Mouse (Mus musculus) intestine, embryonic 14.5 days (tissue): Measurements from ENCODE around the gene Rxrg. TPM values are rescaled to one million over a fixed set of nuclear protein-coding genes. Genes with fewer than 3 reads are reported as not detected.

Experiments used
- ATAC-seq: fragments of 200-750 bp; cut with Nextera tagmentation; replicated peaks from 2 replicates; pipeline ENCODE4 v1.8.0; 2017; ENCODE audit warnings: low read depth, moderate number of reproducible peaks, moderate TSS enrichment, moderate library complexity; ENCODE audit not compliant: low FRiP score, low TSS enrichment
- DNase-seq: peaks from one replicate; pipeline ENCODE4 v3.0.0-alpha.2; 2018; ENCODE audit warnings: low spot score
- H3K27ac ChIP-seq: fragments of 300-500 bp; sonication (generic); 2 replicates; pipeline ENCODE4 v1.5.1; 2014; ENCODE audit warnings: low read depth, mild to moderate bottlenecking, control low read depth
- H3K27me3 ChIP-seq: fragments of 300-500 bp; sonication (generic); replicated peaks from 2 replicates; pipeline ENCODE4 v1.6.1; 2014; ENCODE audit warnings: low read length, control low read depth; ENCODE audit not compliant: control insufficient read depth, insufficient read depth
- H3K36me3 ChIP-seq: fragments of 300-500 bp; sonication (generic); 2 replicates; pipeline ENCODE4 v1.6.1; 2014; ENCODE audit warnings: low read length, control low read depth; ENCODE audit not compliant: control insufficient read depth, insufficient read depth
- H3K4me1 ChIP-seq: fragments of 300-500 bp; sonication (generic); replicated peaks from 2 replicates; pipeline ENCODE4 v1.6.1; 2014; ENCODE audit warnings: low read length, control low read depth, mixed read lengths; ENCODE audit not compliant: control insufficient read depth, insufficient read depth
- H3K4me2 ChIP-seq: fragments of 300-500 bp; sonication (generic); 2 replicates; pipeline ENCODE4 v1.6.1; 2014; ENCODE audit warnings: low read length
- H3K4me3 ChIP-seq: fragments of 300-500 bp; sonication (generic); 2 replicates; pipeline ENCODE4 v1.5.1; 2014; ENCODE audit warnings: low read depth, low read length, control low read depth, mixed read lengths
- H3K9ac ChIP-seq: fragments of 300-500 bp; sonication (generic); 2 replicates; pipeline ENCODE4 v1.6.1; 2014; ENCODE audit warnings: mild to moderate bottlenecking, low read length
- H3K9me3 ChIP-seq: fragments of 300-500 bp; sonication (generic); 2 replicates; pipeline ENCODE4 v1.6.1; 2016; ENCODE audit warnings: low read length, control low read depth; ENCODE audit not compliant: control insufficient read depth
- WGBS: fragments of 180-500 bp; shearing (Covaris S2); extraction: QIAGEN DNeasy Blood & Tissue Kit; methylation state at CpG from one replicate; pipeline ENCODE4 v1.1.7; 2014; 5-methylcytosine and 5-hydroxymethylcytosine counted together
- polyA plus RNA-seq: library from polyadenylated mRNA; unstranded; fragments of >200 nt; fragmentation: Nextera tagmentation; extraction: Ambion mirVana; gene quantifications from 2 replicates; pipeline ENCODE4 v1.2.1, GENCODE M21; 2014

The Rxrg gene
- polyA plus RNA-seq, 1 experiment from 2014 or later: 1.5 TPM

DNA sequence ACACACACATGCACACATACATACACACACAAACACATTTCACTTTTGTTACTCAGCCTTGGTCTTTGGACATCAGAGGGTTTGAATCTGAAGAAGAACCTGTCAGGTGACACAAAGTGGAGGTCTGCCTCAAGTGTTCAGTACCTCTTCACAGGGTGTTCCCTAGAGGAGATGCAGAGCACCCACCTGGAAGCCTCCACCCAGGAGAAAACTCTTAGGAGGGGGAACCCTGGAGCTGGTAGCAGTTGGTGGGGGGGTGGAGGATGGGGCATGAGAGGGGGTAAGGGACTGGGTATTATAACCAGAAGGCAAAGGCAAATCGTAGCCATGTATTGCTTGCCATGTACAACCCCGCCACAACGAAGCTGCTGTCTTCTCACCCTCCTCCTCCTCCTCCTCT, 60.9 kb downstream of the Rxrg start:
- Histone ChIP-seq H3K4me1 (no peaks in the 10 kb centered on the region), H3K27me3 (peaks cover 36% of the 10 kb centered on the region), H3K4me2 (no peak overlapping the region), H3K4me3 (no peak overlapping the region), H3K36me3 (no peaks in the 10 kb centered on the region), H3K9ac (no peak overlapping the region), H3K27ac (no peak overlapping the region), H3K9me3 (no peaks in the 10 kb centered on the region)
- 92% methylated on average over 3 of the region's 3 CpGs for WGBS
- no peak for DNase-seq
- ATAC-seq: no peak

DNA sequence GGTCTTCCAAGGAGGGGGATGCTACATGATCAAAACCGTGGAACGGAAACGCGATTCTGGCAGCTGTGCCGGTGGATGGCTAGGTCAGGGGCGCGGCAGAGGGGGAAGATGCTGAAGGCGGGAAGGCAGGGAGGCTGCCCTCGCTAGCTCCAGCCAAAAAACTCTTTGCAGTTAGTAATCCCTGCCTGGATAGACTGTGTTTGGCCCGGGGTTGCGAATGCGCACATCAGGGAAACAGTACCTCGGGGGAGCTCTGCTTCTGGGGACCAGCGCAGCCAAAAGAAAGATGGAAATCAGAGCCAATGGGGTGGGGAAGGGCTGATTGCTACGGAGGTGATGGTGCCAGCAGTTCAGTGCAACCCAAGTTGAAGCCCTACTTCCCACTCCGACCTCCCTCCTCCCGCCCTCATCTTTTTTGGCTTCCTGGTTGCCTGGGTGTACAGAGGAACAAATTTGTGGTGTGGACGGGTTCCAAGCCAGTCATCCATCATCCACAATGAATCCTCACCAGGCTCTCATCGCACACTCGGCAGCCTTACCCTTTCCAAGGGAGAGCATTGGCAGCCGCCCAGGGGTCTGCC, 62.4 kb downstream of the Rxrg start:
- Histone ChIP-seq H3K9ac (no peak overlapping the region), H3K36me3 (no peaks in the 10 kb centered on the region), H3K27ac (no peak overlapping the region), H3K4me2 (peak overlapping the region; percentile 30), H3K27me3 (peaks cover 36% of the 10 kb centered on the region), H3K4me3 (no peak overlapping the region), H3K4me1 (no peaks in the 10 kb centered on the region), H3K9me3 (no peaks in the 10 kb centered on the region)
- no peak for ATAC-seq
- DNase-seq: peak; percentile 54
- WGBS: 3% methylated on average over 21 of the region's 21 CpGs

DNA sequence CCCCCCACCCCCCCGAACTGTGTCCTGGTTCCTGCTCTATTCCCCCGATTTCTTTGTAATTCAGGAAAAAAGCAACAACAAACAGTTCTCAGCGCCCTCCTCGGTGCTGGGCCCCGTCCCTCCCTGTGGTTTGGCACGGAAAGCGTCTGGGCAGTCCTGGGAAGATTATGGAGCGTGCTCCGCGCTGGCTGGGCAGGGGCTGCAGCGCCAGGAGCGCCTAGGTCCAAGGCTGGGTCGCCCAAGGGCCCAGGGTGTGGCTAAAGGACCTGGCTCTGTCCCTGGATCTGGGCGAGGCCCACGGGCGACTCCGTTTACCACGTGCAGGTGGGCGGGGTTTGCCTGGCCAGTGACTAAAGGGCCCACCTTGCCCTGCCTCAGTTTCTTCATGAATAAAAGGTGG, 62.9 kb downstream of the Rxrg start:
- H3K4me3 ChIP-seq: no peak overlapping the region
- H3K36me3 ChIP-seq: no peaks in the 10 kb centered on the region
- H3K9ac ChIP-seq: no peak overlapping the region
- DNase-seq (no peak), ATAC-seq (peak; percentile 58; the same call in 1 of the 2 replicates)
- H3K27me3 ChIP-seq: peaks cover 36% of the 10 kb centered on the region
- H3K27ac ChIP-seq: no peak overlapping the region
- H3K9me3 ChIP-seq: no peaks in the 10 kb centered on the region
- H3K4me2 ChIP-seq: peak overlapping the region; percentile 30
- WGBS: 2% methylated on average over 19 of the region's 19 CpGs
- H3K4me1 ChIP-seq: no peaks in the 10 kb centered on the region

- Histone ChIP-seq H3K9me3 (no peaks in the 10 kb centered on the region), H3K4me3 (no peak overlapping the region), H3K27ac (no peak overlapping the region), H3K4me1 (no peaks in the 10 kb centered on the region), H3K4me2 (no peak overlapping the region), H3K9ac (no peak overlapping the region), H3K36me3 (no peaks in the 10 kb centered on the region), H3K27me3 (peaks cover 39% of the 10 kb centered on the region)
- WGBS: 71% methylated on average over 5 of the region's 5 CpGs
- ATAC-seq (no peak), DNase-seq (no peak)
Observed at GRCm38 (mm10) chr1:167663136-167663535, 65.0 kb downstream of the Rxrg start.

GRCm38 (mm10) chr1:167669796-167670195, 71.6 kb downstream of the Rxrg start:
- 33% methylated on average over 6 of the region's 6 CpGs for WGBS

GRCm38 (mm10) chr1:167672433-167672987, 74.3 kb downstream of the Rxrg start:
- H3K4me2 ChIP-seq: 0 out of 2 replicates have a peak overlapping the region, but pooled peaks have one; percentile 11
- H3K4me3 ChIP-seq: no peak overlapping the region
- no peaks in the 10 kb centered on the region for H3K9me3 ChIP-seq
- no peak overlapping the region for H3K9ac ChIP-seq
- H3K27me3 ChIP-seq: peaks cover 25% of the 10 kb centered on the region; the same call in 1 of the 2 replicates
- WGBS: 12% methylated on average over 17 of the region's 17 CpGs
- ATAC-seq: no peak
- no peaks in the 10 kb centered on the region for H3K36me3 ChIP-seq
- no peak overlapping the region for H3K27ac ChIP-seq
- no peak for DNase-seq
- H3K4me1 ChIP-seq: no peaks in the 10 kb centered on the region

More at GRCm38 (mm10) chr1:167669796-167670195, 71.6 kb downstream of the Rxrg start:
- ATAC-seq (peak; percentile 47; the same call in 1 of the 2 replicates), DNase-seq (peak; percentile 82)
- Histone ChIP-seq H3K4me2 (no peak overlapping the region), H3K4me1 (no peaks in the 10 kb centered on the region), H3K27ac (no peak overlapping the region), H3K9me3 (no peaks in the 10 kb centered on the region), H3K36me3 (no peaks in the 10 kb centered on the region), H3K4me3 (no peak overlapping the region), H3K9ac (no peak overlapping the region), H3K27me3 (peaks cover 25% of the 10 kb centered on the region; the same call in 1 of the 2 replicates)

DNA sequence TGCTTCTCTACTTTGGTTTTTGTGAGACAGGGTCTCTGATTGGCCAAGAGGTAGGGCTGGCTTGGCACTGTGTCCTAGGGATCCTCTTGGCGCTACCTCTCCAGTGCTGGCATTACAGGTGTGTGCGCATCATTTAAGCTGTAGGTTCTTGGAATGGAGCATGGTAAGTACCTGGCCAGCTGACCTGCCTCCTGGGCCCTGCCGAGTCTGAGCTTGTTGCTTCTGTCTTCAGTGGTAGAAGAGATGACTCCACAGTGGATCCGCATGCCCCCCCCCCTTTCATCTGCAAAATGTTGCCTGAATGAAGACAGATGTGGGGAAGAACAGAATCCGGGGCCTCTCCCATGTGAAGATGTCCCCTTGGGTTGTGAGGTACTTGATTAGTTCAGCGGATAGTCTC, 80.9 kb downstream of the Rxrg start:
- ATAC-seq (no peak), DNase-seq (no peak)
- no peaks in the 10 kb centered on the region; the same call in 1 of the 2 replicates for H3K9me3 ChIP-seq
- no peaks in the 10 kb centered on the region for H3K27me3 ChIP-seq
- H3K36me3 ChIP-seq: no peaks in the 10 kb centered on the region
- no peak overlapping the region for H3K4me3 ChIP-seq
- H3K4me1 ChIP-seq: no peaks in the 10 kb centered on the region
- H3K9ac ChIP-seq: no peak overlapping the region
- H3K4me2 ChIP-seq: no peak overlapping the region
- H3K27ac ChIP-seq: no peak overlapping the region
- 95% methylated on average over 6 of the region's 6 CpGs for WGBS

DNA sequence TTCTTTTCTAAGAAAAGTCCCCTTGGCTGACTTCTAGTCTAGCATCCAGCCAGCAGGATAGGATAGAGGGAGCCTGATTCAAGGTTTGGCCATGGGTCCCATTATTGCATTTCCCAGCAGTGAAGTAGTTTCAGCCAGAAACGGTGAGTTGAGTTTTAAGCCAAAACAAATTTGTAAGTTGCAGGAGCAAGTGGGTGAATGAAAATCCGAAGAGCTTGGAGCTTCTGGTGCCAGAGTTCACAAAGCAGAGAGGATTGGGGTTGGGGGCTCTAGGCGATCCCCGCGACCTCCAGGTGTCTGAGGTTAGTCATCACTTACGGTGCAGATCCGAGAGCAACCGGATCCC, 89.8 kb downstream of the Rxrg start:
- Histone ChIP-seq H3K9ac (no peak overlapping the region), H3K36me3 (no peaks in the 10 kb centered on the region)

More for the DNA sequence above, 89.8 kb downstream of the Rxrg start:
- 2% methylated on average over 8 of the region's 8 CpGs for WGBS
- peak overlapping the region; percentile 73 for H3K4me2 ChIP-seq
- H3K27me3 ChIP-seq: peaks cover 75% of the 10 kb centered on the region
- no peak overlapping the region for H3K27ac ChIP-seq
- H3K9me3 ChIP-seq: no peaks in the 10 kb centered on the region
- ATAC-seq (no peak), DNase-seq (no peak)
- H3K4me3 ChIP-seq: peak overlapping the region; percentile 35
- no peaks in the 10 kb centered on the region; the same call in 1 of the 2 replicates for H3K4me1 ChIP-seq
